ENCODE assay signal across 12 mouse cellular contexts in the genomic region with DNA sequence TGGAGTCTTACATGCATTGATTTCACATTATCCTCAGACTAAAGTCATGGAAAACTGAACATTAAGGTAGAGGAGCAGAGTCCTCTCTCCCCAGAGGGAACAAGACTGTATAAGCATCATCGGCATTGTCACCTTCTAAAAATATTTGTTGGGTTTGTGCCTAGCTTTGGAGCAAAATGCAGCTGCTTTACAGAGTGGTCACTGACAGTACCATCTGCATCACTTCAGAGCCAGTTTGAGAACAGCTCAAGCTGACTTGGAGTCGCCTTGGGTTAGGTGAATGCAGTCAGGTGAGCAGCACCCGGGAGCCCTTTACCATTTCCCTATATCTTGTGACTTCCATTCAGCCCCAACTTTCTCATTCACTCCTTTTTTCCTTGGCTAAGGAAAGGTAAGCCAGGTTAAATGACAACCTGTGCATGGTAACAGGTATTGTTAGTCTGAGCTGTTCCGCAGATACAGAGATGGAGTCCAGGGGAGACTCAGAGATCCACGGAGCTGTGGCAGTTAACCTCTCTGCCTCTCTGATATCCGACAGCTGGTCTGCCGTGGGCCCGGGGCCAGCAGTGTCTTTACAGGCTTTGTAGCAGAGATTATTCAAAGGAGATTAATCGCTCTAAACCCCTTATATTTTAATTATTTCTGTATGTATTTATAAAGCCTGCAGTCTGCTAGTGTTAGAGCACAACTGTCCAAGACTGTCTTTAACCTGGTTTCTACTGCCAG.
DNase-seq lines count a peak whose midpoint lies in the region; ATAC-seq and TF ChIP-seq lines count a peak whose summit lies in the region.
"Had no signal": no experiment of that assay in that cellular context is flagged by ENCODE, and none has a peak within 500 bp of the region (broad histone marks: within the 10 kb centered on the region; RNA-seq: fewer than 3 reads in every experiment).

No protein-coding gene starts in this region.

- H3K9ac ChIP-seq in hindbrain, postnatal 0 days (replicated peaks; ENCODE audit: low read length): no peak overlapping the region
- no peak overlapping the region for H3K9ac ChIP-seq in midbrain, postnatal 0 days (replicated peaks; ENCODE audit: low read length, poor library complexity, severe bottlenecking)
- no peak overlapping the region for H3K9ac ChIP-seq in midbrain, embryonic 13.5 days (replicated peaks)
- H3K9ac ChIP-seq: heart, embryonic 15.5 days; liver, embryonic 15.5 days; midbrain, embryonic 15.5 days had no signal

- no peak overlapping the region for H3K4me2 ChIP-seq in hindbrain, postnatal 0 days (ENCODE audit: low read depth, low read length)
- no peak overlapping the region for H3K4me2 ChIP-seq in midbrain, postnatal 0 days (ENCODE audit: low read depth, low read length, poor library complexity, severe bottlenecking)
- H3K4me2 ChIP-seq in midbrain, embryonic 13.5 days (replicated peaks): no peak overlapping the region
- H3K4me2 ChIP-seq: heart, embryonic 15.5 days; liver, embryonic 15.5 days; midbrain, embryonic 15.5 days had no signal

- H3K27me3 ChIP-seq in hindbrain, postnatal 0 days (ENCODE audit: insufficient read depth, low read length): no peaks in the 10 kb centered on the region
- no peaks in the 10 kb centered on the region; the same call in 1 of the 2 replicates for H3K27me3 ChIP-seq in hindbrain, embryonic 10.5 days (ENCODE audit: insufficient read depth, poor library complexity, severe bottlenecking)
- no peaks in the 10 kb centered on the region for H3K27me3 ChIP-seq in midbrain, postnatal 0 days (ENCODE audit: insufficient read depth, low read length)
- H3K27me3 ChIP-seq in midbrain, embryonic 13.5 days: peaks cover 6% of the 10 kb centered on the region; the same call in 1 of the 2 replicates
- H3K27me3 ChIP-seq: heart, embryonic 15.5 days; liver, embryonic 15.5 days had no signal

- no peaks in the 10 kb centered on the region for H3K4me1 ChIP-seq in hindbrain, postnatal 0 days (ENCODE audit: insufficient read depth, low read length)
- peaks cover 4% of the 10 kb centered on the region; the same call in 1 of the 2 replicates for H3K4me1 ChIP-seq in hindbrain, embryonic 10.5 days (replicated peaks)
- no peaks in the 10 kb centered on the region for H3K4me1 ChIP-seq in midbrain, postnatal 0 days (ENCODE audit: insufficient read depth, low read length)
- peaks cover 28% of the 10 kb centered on the region for H3K4me1 ChIP-seq in midbrain, embryonic 13.5 days (replicated peaks)
- H3K4me1 ChIP-seq: liver, embryonic 15.5 days had no signal

- no peak overlapping the region for H3K27ac ChIP-seq in hindbrain, postnatal 0 days
- no peak overlapping the region for H3K27ac ChIP-seq in hindbrain, embryonic 10.5 days
- no peak overlapping the region for H3K27ac ChIP-seq in midbrain, postnatal 0 days (ENCODE audit: low read depth, low read length)
- no peak overlapping the region for H3K27ac ChIP-seq in midbrain, embryonic 13.5 days
- H3K27ac ChIP-seq: heart, embryonic 15.5 days; liver, embryonic 15.5 days; midbrain, embryonic 15.5 days had no signal

- peak; percentile 39 for DNase-seq in hindbrain, postnatal 0 days (ENCODE audit: low spot score)
- DNase-seq in hindbrain, embryonic 10.5 days (ENCODE audit: low spot score): no peak
- DNase-seq in midbrain, postnatal 0 days (ENCODE audit: low spot score): peak; percentile 17
- DNase-seq in cerebellum, postnatal 25 days: peak; percentile 33 to 66
- DNase-seq in adrenal gland, postnatal 14 days: no peak
- no peak for DNase-seq in thymus, postnatal 0 days (ENCODE audit: low spot score)
- DNase-seq: adrenal gland, adult 8-10 months; spleen, adult 18-20 months had no signal

- H3K4me3 ChIP-seq in hindbrain, postnatal 0 days (ENCODE audit: low read length): no peak overlapping the region
- H3K4me3 ChIP-seq in hindbrain, embryonic 10.5 days: no peak overlapping the region
- H3K4me3 ChIP-seq in midbrain, postnatal 0 days (ENCODE audit: low read depth, low read length): no peak overlapping the region
- H3K4me3 ChIP-seq in midbrain, embryonic 13.5 days (replicated peaks): no peak overlapping the region
- H3K4me3 ChIP-seq: heart, embryonic 15.5 days; liver, embryonic 15.5 days; midbrain, embryonic 15.5 days had no signal

- no peaks in the 10 kb centered on the region for H3K9me3 ChIP-seq in hindbrain, postnatal 0 days (ENCODE audit: low read length)
- H3K9me3 ChIP-seq in hindbrain, embryonic 10.5 days: no peaks in the 10 kb centered on the region
- H3K9me3 ChIP-seq in midbrain, postnatal 0 days (ENCODE audit: low read length): no peaks in the 10 kb centered on the region
- H3K9me3 ChIP-seq in midbrain, embryonic 13.5 days: no peaks in the 10 kb centered on the region
- H3K9me3 ChIP-seq: heart, embryonic 15.5 days; liver, embryonic 15.5 days; midbrain, embryonic 15.5 days had no signal

- WGBS in hindbrain, postnatal 0 days: 59% methylated on average over 9 of the region's 9 CpGs
- 88% methylated on average over 9 of the region's 9 CpGs for whole genome bisulfite sequencing in hindbrain, embryonic 10.5 days
- WGBS in midbrain, postnatal 0 days: 48% methylated on average over 9 of the region's 9 CpGs
- WGBS in midbrain, embryonic 13.5 days: 51% methylated on average over 9 of the region's 9 CpGs

- no peak for TF ChIP-seq CTCF in hindbrain, postnatal 0 days (IDR thresholded peaks at IDR 0.05; ENCODE audit: low read depth)
- no peak for TF ChIP-seq CTCF in midbrain, postnatal 0 days (IDR thresholded peaks at IDR 0.05)

- H3K36me3 ChIP-seq in hindbrain, postnatal 0 days (ENCODE audit: insufficient read depth, low read length): no peaks in the 10 kb centered on the region
- no peaks in the 10 kb centered on the region for H3K36me3 ChIP-seq in hindbrain, embryonic 10.5 days
- H3K36me3 ChIP-seq in midbrain, postnatal 0 days (ENCODE audit: insufficient read depth, low read length): no peaks in the 10 kb centered on the region
- no peaks in the 10 kb centered on the region for H3K36me3 ChIP-seq in midbrain, embryonic 13.5 days
- H3K36me3 ChIP-seq: heart, embryonic 15.5 days; liver, embryonic 15.5 days; midbrain, embryonic 15.5 days had no signal

- ATAC-seq in hindbrain, postnatal 0 days: no peak
- no peak for ATAC-seq in midbrain, postnatal 0 days (ENCODE audit: low FRiP score)
- no peak for ATAC-seq in midbrain, embryonic 13.5 days
- ATAC-seq: midbrain, embryonic 15.5 days had no signal

Comparison
In these comparisons a context has a peak if more than half of its experiments do, and no peak if none do; other contexts are left out.
1. DNase-seq: peak in hindbrain, postnatal 0 days (single experiment), midbrain, postnatal 0 days (single experiment) and cerebellum, postnatal 25 days (2 of 2); none in hindbrain, embryonic 10.5 days (single experiment), adrenal gland, postnatal 14 days (single experiment) and thymus, postnatal 0 days (single experiment).